Mouse (Mus musculus) liver, adult 2 months (tissue): ENCODE measurements at regions not wholly inside any gene's neighbourhood (a gene's known extent, or its start where the extent isn't known, plus 50 kb on each side); places are given as distances from the start of the nearest gene placed in this dataset.

Experiments used
- DNase-seq: peaks from one replicate; pipeline ENCODE4 v3.0.0-alpha.2; 2011; ENCODE audit warnings: low read depth, low spot score; ENCODE audit errors: extremely low read depth
- H3K27ac ChIP-seq: fragments of 200-500 bp; replicated peaks from 2 replicates; pipeline ENCODE4 v1.5.1; 2012; ENCODE audit warnings: low read depth, mild to moderate bottlenecking, control low read depth, inconsistent platforms, low read length; ENCODE audit not compliant: insufficient read depth
- H3K27me3 ChIP-seq: fragments of 200-500 bp; 2 replicates; pipeline ENCODE4 v1.6.1; 2012; ENCODE audit warnings: mild to moderate bottlenecking, moderate library complexity, low read length, inconsistent platforms; ENCODE audit not compliant: control insufficient read depth, insufficient read depth
- H3K36me3 ChIP-seq: fragments of 200-500 bp; 2 replicates; pipeline ENCODE4 v1.6.1; 2012; ENCODE audit warnings: low read length, inconsistent platforms; ENCODE audit not compliant: control insufficient read depth, insufficient read depth
- H3K4me1 ChIP-seq: fragments of 200-500 bp; 2 replicates; pipeline ENCODE4 v1.6.1; 2011; ENCODE audit warnings: low read length; ENCODE audit not compliant: control insufficient read depth, insufficient read depth
- H3K4me3 ChIP-seq: fragments of 200-500 bp; 2 replicates; pipeline ENCODE4 v1.5.1; 2011; ENCODE audit warnings: low read depth, mild to moderate bottlenecking, control low read depth, low read length, moderate library complexity; ENCODE audit not compliant: insufficient read depth
- H3K79me2 ChIP-seq: fragments of 200-500 bp; 2 replicates; pipeline ENCODE4 v1.6.1; 2012; ENCODE audit warnings: inconsistent platforms, mild to moderate bottlenecking, low read length, moderate library complexity; ENCODE audit not compliant: control insufficient read depth, insufficient read depth
- H3K9ac ChIP-seq: fragments of 200-500 bp; 2 replicates; pipeline ENCODE4 v1.6.1; 2012; ENCODE audit warnings: low read depth, mild to moderate bottlenecking, control low read depth, inconsistent platforms, low read length
- CTCF ChIP-seq: fragments of 200-500 bp; IDR thresholded peaks from 2 replicates; pipeline ENCODE4 v1.5.1; 2011; ENCODE audit warnings: low read depth, low read length, control low read depth
- POLR2A ChIP-seq: fragments of 200-500 bp; IDR thresholded peaks from 2 replicates; pipeline ENCODE4 v1.6.1; 2011; ENCODE audit warnings: low read length, control low read depth; ENCODE audit not compliant: insufficient read depth; ENCODE audit errors: extremely low read depth
- WGBS: fragments of 180-500 bp; shearing (Covaris S2); methylation state at CpG from one replicate; pipeline ENCODE4 v1.1.7; 2018; 5-methylcytosine and 5-hydroxymethylcytosine counted together

DNA sequence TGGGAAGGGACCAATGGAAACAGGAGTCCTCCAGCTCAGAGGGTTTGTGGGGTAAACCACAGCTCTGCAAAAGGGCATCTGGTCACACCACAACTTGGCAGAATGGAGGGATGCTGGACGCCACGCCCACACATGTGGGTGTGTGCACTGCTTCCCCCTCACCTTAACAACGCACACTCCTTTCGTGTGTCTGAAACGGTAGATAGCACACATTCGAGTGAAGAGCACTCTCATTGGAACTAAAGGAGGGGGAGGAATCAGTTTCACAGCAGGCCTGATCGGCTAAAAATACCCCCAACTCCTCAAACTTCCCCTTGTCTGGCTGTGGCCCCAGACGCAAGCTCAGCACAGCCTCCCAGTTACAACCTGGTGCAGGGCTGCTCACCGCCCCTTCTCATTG lies 118.3 kb upstream of the Klf14 start:
- Histone ChIP-seq H3K79me2 (peaks cover 5% of the 10 kb centered on the region; the same call in 1 of the 2 replicates), H3K4me1 (no peaks in the 10 kb centered on the region; the same call in 1 of the 2 replicates), H3K4me3 (no peak overlapping the region), H3K36me3 (peaks cover 47% of the 10 kb centered on the region), H3K27ac (no peak overlapping the region), H3K9ac (no peak overlapping the region), H3K27me3 (no peaks in the 10 kb centered on the region)
- no peak for DNase-seq
- TF ChIP-seq POLR2A (no peak), CTCF (no peak)
- 73% methylated on average over 9 of the region's 9 CpGs for WGBS

DNA sequence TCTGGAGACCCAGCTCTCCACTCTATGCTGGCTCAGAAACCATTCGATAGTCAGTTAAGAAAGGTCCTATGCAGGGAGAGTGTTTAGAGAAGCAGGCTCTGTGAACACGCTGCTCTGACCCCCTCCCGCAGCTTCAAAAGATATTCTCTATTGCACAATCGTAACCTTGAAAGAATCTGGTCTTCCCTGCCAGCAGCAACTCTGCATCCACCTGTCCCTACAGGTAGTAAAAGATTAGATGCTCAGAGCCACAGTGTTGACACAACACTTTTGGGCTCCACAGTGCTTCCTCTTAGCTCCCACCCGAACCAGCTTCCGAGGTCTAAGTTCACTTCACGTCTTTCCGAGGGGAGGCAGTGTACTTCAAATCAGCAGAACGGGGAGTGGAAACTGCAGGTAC lies 118.9 kb upstream of the Klf14 start:
- peak; percentile 57 for DNase-seq
- Histone ChIP-seq H3K4me1 (no peaks in the 10 kb centered on the region; the same call in 1 of the 2 replicates), H3K27me3 (no peaks in the 10 kb centered on the region), H3K36me3 (peaks cover 46% of the 10 kb centered on the region), H3K4me3 (no peak overlapping the region), H3K9ac (no peak overlapping the region), H3K79me2 (peaks cover 5% of the 10 kb centered on the region; the same call in 1 of the 2 replicates), H3K27ac (0 out of 2 replicates have a peak overlapping the region, but pooled peaks have one; percentile 3)
- TF ChIP-seq CTCF (no peak), POLR2A (no peak)
- WGBS = 41% methylated on average over 9 of the region's 9 CpGs

DNA sequence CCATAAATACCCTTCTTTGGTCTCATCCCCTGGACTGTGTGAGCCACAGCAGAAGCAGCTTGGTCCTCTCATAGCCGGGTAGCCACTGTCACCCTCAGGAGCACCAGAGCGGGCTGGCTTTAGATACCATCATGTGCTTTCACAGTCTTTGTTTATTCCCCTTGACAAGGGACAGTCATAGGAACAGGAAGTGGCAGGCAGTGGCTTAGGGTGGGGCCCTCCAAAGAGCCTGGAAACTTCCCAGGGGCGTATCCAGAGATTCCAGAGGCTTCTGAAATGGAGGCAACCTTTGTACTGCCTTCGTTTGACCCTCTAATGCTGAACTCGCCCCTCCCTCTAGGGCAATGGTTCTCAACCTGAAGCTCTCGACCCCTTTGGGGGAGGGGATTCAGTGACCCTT lies 119.5 kb upstream of the Klf14 start:
- H3K9ac ChIP-seq = no peak overlapping the region

DNA sequence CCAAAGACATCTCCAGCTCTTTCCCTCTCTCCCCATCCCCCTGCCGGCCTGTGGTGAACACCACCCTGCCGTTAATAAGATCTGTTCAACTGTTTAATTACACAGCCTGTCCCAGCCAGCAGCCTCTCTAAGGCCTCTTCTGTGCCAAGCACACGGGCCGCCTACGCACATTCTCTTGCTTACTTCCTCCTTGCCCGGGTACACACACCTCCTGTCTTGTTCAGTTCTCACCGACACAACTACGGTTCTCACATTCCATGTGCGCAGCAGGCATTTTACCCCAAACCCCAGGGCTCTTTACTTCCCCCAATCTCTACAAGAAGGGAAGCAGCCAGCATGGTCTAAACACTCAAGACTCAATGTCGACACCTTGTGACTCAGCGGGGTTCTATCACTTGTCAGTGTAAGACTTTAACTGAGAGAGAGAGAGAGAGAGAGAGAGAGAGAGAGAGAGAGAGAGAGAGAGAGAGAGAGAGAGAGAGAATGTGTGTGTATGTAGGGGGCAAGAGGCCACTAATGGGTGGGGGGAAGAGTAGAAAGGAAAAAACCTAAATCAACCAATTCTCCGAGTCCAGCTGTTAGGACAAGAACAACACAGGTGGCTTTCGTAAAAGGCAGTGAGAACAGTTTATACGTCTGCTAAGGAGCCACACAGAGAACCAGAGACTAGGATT lies 120.8 kb upstream of the Klf14 start:
- Histone ChIP-seq H3K4me3 (no peak overlapping the region), H3K27ac (no peak overlapping the region), H3K27me3 (no peaks in the 10 kb centered on the region), H3K36me3 (peaks cover 41% of the 10 kb centered on the region), H3K79me2 (peaks cover 5% of the 10 kb centered on the region; the same call in 1 of the 2 replicates), H3K9ac (no peak overlapping the region), H3K4me1 (no peaks in the 10 kb centered on the region; the same call in 1 of the 2 replicates)
- 76% methylated on average over 14 of the region's 14 CpGs for WGBS
- DNase-seq = no peak
- no peak for TF ChIP-seq POLR2A
- TF ChIP-seq CTCF = no peak

More for the DNA sequence above, 119.5 kb upstream of the Klf14 start:
- Histone ChIP-seq H3K4me1 (no peaks in the 10 kb centered on the region; the same call in 1 of the 2 replicates), H3K36me3 (peaks cover 48% of the 10 kb centered on the region), H3K4me3 (no peak overlapping the region), H3K27ac (peak overlapping the region; percentile 3; the same call in 1 of the 2 replicates), H3K79me2 (peaks cover 5% of the 10 kb centered on the region; the same call in 1 of the 2 replicates), H3K27me3 (no peaks in the 10 kb centered on the region)
- WGBS = 38% methylated on average over 6 of the region's 6 CpGs
- DNase-seq = no peak
- TF ChIP-seq CTCF (no peak), POLR2A (no peak)

DNA sequence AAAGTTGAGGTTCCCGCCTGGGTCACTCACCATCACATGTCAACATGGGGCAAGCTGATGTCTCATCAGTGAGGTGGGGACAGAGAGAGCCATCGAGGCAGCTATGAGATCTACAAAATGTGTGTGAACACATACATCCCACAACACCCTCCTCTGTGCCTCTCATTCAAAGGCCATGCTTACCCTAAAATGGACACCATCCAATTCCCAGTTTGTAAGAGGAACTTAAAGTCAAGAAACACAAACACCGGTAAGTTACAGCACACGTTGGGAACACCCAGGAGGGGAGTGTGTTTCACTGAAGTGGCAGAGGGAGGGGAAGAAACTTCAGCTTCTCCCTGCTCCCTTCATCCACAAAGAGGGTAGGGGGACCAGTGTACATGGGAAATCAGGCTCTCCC lies 121.4 kb upstream of the Klf14 start:
- Histone ChIP-seq H3K4me1 (no peaks in the 10 kb centered on the region; the same call in 1 of the 2 replicates), H3K9ac (no peak overlapping the region), H3K27ac (no peak overlapping the region), H3K27me3 (no peaks in the 10 kb centered on the region), H3K4me3 (no peak overlapping the region), H3K79me2 (peaks cover 5% of the 10 kb centered on the region; the same call in 1 of the 2 replicates), H3K36me3 (peaks cover 41% of the 10 kb centered on the region)
- no peak for TF ChIP-seq POLR2A
- DNase-seq = no peak
- WGBS = 80% methylated on average over 4 of the region's 4 CpGs

DNA sequence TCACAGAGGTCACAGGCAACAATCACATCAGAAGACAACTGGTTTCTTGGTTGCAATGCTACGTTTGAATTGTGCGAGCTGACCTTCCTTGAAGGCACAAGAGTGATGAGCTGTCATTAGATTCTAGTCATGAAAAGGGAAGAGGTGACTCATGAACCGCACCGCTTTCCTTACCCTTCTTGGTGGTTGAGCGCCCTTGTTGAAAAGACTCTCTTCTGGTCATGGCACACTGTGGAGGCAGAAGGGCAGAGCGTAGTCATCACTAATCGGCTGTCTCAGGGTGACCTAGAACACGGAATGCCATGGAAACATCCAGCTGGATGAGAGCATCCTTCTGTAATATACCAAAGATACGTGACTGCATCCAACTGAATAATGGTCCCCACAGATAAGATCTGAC lies 121.8 kb upstream of the Klf14 start:
- H3K27ac ChIP-seq = no peak overlapping the region
- peaks cover 2% of the 10 kb centered on the region; the same call in 1 of the 2 replicates for H3K79me2 ChIP-seq
- H3K27me3 ChIP-seq = no peaks in the 10 kb centered on the region
- H3K36me3 ChIP-seq = peaks cover 42% of the 10 kb centered on the region
- TF ChIP-seq POLR2A = no peak
- no peak for TF ChIP-seq CTCF
- no peak overlapping the region for H3K9ac ChIP-seq
- no peak for DNase-seq
- WGBS = 91% methylated on average over 9 of the region's 9 CpGs
- H3K4me1 ChIP-seq = no peaks in the 10 kb centered on the region; the same call in 1 of the 2 replicates
- H3K4me3 ChIP-seq = no peak overlapping the region
